Mouse (Mus musculus) testis, adult 2 months (tissue): ENCODE results near the gene Lep.

Experiments
- CTCF ChIP-seq: fragments of 200-500 bp; IDR thresholded peaks from 2 replicates; pipeline ENCODE4 v1.5.1; 2012; ENCODE audit warnings: low read depth, mild to moderate bottlenecking, inconsistent platforms, low read length, moderate library complexity; ENCODE audit not compliant: control insufficient read depth, insufficient read depth, insufficient replicate concordance
- POLR2A ChIP-seq: fragments of 200-500 bp; IDR thresholded peaks from 2 replicates; pipeline ENCODE4 v1.6.1; 2012; ENCODE audit warnings: low read depth, mild to moderate bottlenecking, inconsistent platforms, low read length, moderate library complexity; ENCODE audit not compliant: control insufficient read depth

DNA sequence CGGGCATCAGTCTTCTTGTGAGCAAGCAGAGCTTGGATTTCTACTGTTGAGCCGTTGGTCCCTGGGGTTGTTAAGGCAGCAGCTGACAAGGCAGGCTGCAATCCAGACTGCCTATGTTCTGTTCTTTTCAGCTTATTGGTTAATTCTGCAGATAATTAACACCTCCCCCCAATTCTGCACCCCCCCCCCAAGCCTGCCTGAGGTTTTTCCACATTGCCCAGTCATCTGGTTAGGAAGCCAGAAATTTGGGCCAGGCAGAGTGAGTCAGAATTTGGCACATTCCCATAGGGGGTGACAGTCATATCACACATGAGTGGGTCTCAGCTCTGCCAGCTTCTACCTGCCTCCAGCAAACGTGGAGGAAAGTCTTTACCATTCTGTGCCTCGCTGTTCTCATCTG, 23.3 kb upstream of the Lep start:
- TF ChIP-seq CTCF, result no peak
- no peak for TF ChIP-seq POLR2A
